Mouse (Mus musculus) CH12.LX (cell line): ENCODE measurements around the gene Morf4l1.

Source experiments
- ELF1 ChIP-seq: IDR thresholded peaks from 2 replicates; pipeline ENCODE4 v1.6.1; 2014; ENCODE audit warnings: low read depth, mild to moderate bottlenecking, inconsistent platforms, low read length, improper control_type of control experiment
- MAX ChIP-seq: IDR thresholded peaks from 2 replicates; pipeline ENCODE4 v1.6.1; 2011; ENCODE audit warnings: low read length, improper control_type of control experiment
- PAX5 ChIP-seq: IDR thresholded peaks from 2 replicates; pipeline ENCODE4 v1.6.1; 2012; ENCODE audit warnings: low read length, inconsistent platforms, mixed read lengths
- POLR2A ChIP-seq: IDR thresholded peaks from 2 replicates; pipeline ENCODE4 v1.6.1; 2011; ENCODE audit warnings: low read depth, mild to moderate bottlenecking, improper control_type of control experiment, low read length
- POLR2AphosphoS2 ChIP-seq: IDR thresholded peaks from 2 replicates; pipeline ENCODE4 v1.6.1; 2011; ENCODE audit warnings: low read depth, low read length, improper control_type of control experiment

DNA sequence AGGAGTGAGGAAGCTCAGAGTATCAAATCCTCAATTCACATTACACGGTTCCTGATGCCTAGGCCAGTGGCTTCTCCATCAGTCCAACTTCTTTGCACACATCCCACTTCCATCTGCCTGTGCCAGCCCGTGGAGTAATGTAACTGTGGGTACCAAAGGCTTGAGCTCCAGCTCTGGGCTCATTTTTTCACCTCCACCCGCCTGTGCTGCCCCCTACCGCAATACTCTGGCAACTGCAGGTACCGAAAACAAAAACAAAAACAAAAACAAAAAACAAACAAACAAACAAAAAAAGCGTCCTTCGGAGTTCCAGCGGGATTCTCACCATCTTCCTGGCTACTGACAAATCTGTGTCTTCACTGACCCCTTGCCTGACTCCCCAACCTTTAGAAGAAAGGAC, 20.9 kb upstream of the Morf4l1 start:
- TF ChIP-seq MAX (no peak), PAX5 (no peak), POLR2AphosphoS2 (no peak), POLR2A (no peak), ELF1 (no peak)
